Mouse (Mus musculus) gastrocnemius, adult 8-10 months (tissue): ENCODE measurements around the gene Ccdc115. TPM values are rescaled to one million over a fixed set of nuclear protein-coding genes. Genes with fewer than 3 reads are reported as not detected.
A peak's percentile ranks its signal among the peaks of the same experiment; 100 is the strongest.

Experiments
- DNase-seq, 2 experiments: peaks; one replicate each; pipeline ENCODE4 v3.0.0; 2022; ENCODE audit warnings: low spot score in 2 of 2
- total RNA-seq, 4 experiments: library from RNA; stranded (reverse); gene quantifications; 2 replicates each; pipeline ENCODE4 v1.2.4; 2022

Ccdc115 gene
- total RNA-seq: 10 to 100 TPM; 10.7 to 14.9 (median 13.7) TPM

DNA sequence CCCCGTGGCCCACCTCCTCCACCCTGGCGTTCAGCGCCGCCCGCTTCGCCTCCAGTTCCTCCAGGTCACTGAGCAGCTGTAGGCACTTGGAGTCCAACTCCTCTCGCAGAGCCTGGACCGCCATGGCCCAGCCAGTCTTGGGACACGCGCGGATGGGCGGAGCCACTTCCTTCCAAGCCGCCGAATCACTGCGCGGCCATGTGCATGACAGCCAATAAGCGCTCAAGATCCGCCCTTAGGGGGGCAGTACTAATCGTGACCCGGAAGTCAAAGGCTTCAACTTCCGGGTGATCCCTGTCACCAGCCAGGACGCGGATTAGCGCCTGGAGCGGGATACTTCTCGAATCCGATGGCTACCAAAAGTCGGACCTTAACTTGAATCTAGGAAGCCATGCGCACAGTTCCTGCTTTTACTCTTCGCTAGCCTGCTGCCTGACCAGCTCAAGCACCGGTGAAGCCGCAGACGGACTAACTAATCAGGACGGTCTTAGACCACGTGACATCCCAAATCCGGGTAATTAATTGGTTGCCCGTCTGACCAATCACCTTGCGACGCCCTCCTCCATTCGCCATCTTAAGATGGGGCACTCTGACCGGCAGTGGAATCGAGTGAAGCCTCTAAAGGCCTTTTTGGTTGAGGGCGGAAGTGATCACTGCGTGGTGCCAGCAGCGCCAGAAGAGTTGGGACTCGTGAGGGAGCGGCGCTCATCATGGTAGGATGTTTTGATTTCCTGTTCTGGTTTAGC is at the start of gene Ccdc115, which contains the start of gene Imp4:
Gene Ccdc115, minus strand, starts transcription at position 458 of the 746 bp plus-strand sequence.
Gene Imp4, plus strand, starts transcription at position 637 of the 746 bp plus-strand sequence.
- DNase-seq: peak; percentile 90 to 94

DNA sequence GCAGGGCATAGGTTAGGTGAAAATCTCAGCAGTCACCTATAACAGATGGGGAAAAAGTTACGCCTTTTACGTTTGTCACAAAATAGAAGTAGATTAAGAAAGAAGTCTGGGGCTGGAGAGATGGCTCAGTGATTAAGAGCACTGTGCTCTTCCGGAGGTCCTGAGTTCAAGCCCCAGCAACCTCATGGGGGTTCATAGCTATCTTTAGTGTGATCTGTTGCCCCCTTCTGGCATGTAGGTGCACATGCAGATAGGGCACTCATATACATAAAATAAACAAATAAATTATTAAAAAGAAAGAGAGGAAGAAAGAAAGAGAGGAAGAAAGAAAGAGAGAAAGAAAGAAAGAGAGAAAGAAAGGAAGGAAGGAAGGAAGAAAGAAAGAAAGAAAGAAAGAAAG is 47.9 kb upstream of the Ccdc115 start:
- no peak for DNase-seq

DNA sequence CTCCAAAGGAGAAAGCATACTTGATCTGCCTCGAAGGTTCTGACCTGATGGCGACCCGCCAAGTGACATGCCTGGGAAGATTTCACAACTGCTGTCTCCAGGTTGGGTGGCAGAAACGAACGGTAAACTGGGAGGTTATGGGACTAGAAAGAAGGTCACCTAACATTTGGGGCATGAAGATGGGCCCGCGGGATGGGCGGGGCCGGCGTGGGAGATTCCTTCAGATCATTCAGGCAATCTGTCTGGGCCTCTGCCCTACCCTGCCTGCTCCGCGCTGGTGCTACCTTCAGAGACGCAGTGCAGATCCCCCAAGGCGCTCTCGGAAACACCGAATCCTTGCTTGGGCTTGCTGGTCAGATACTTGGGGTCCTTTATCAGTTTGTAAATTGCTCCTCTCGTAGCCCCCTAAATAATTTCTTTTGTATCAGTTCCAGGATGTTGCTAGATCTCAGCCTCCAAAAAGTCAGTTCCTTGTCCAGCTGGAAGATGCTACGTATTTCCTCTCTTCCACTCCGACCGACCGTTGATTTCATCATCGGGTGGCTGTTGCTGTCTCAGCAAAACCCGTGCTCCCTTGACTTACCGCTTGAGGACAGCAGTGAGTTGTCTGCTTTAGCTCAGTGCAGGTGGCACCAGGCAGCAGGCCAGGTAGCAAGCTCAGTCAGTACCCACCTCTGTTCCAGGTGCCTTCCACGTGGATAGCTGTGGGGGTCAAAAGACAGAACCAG is 46.2 kb upstream of the Ccdc115 start:
- no peak for DNase-seq

DNA sequence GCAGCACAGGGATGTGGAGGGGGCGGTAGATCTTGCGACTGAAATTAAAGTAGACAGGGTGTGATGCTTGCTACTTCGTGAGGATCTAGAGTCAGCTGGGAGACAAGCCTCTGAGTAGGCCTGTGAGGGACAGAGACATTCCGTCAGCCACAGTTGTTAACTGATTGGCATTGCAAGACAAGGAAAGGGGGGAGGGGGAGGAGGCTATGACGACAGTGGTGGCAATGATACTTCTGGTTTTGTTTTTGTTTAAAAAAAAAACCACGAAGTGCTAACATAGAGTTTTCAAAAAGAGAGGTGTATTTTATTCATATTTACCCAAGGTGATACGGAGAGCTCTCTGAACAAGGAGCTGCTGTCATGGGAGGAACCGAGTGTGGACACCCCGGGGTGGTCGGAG is 45.0 kb upstream of the Ccdc115 start:
- no peak for DNase-seq

DNA sequence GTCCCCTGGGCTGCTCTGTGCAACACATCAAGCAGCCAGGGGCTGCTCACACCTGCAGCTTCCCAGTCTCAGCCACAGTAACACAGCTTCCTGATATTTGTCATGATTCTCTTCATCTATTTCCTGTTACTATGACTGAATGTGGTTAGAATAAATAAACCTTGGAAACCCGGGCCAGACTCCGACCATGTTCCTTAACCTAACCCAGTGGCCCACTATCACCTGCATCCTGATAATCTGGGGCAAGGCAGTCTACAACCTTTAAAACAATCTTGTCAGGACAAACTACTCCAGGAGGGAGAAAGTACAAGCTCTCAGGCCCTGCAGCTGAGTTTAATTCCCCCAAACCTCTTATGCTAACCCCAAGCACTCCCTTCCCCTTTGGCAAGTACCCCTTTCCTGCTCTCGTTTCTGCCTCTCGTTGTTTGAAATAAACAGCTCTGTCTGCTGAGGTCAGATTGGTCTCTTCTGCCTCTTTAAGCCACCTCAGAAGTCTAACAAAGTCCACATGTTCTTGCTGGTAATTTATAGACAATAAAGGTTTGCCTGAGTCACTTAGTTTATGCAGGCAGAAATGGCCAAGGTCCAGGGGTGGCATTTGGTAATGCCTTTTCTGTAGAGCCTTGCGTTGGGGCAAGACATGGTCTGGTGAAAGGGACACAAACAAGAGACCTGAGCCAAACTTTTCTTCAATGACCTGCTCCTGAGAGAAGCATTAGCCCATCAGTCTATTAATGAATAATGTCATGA is 42.6 kb upstream of the Ccdc115 start:
- no peak for DNase-seq

DNA sequence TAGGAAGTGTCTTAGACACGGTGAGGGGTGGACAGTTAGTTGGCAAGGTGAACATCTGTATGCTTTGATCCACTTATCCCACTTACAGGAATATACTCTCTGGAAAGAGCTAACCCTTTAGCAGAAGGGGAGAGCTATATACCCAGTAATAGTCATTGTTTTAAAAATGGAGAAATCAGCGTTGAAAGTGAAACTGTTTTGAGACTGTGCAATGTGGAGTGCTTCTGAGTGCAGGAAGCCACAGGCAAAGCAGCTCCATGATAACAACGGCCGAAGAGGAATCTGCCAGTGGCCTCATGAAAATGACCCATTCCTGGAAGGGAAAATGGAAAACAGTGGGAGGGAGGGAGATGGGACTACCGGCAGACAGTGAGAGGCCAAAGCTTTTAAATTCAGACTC is 41.3 kb upstream of the Ccdc115 start:
- DNase-seq: no peak

DNA sequence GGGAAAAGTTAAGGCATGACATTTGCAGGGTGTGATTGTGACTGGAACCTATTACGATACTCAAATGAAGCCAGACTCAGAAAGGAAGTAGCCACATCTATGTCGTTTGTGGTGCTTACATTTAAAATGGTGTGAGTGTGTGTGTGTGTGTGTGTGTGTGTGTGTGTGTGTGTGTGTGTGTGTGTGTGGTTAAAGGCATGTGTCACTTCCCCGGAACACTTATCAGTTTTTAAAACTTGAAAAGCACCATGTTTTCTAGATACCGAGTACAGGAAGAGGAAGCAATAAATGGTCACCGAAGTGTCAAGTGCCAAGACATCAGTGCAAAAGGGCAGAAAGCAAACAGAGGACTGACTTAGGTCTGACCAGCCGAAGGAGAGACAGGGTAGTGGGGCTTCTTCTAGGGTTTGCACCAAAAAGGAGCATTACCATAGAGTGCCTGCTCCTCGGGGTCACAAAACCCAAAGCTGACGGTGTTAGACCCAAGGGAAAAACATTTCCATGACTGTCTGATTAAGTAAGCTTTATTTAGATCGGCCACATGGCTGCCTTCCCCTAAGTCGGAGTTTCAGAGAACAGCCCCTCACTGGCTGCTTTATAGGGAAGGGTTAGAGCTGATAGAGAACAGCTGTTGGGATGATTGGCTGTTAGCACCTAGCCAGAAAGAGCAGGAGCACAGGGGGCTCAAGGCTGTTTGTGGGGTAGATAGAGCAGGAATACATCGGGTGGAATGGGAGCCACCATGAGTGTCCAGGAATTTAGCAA is 39.6 kb upstream of the Ccdc115 start:
- no peak for DNase-seq

DNA sequence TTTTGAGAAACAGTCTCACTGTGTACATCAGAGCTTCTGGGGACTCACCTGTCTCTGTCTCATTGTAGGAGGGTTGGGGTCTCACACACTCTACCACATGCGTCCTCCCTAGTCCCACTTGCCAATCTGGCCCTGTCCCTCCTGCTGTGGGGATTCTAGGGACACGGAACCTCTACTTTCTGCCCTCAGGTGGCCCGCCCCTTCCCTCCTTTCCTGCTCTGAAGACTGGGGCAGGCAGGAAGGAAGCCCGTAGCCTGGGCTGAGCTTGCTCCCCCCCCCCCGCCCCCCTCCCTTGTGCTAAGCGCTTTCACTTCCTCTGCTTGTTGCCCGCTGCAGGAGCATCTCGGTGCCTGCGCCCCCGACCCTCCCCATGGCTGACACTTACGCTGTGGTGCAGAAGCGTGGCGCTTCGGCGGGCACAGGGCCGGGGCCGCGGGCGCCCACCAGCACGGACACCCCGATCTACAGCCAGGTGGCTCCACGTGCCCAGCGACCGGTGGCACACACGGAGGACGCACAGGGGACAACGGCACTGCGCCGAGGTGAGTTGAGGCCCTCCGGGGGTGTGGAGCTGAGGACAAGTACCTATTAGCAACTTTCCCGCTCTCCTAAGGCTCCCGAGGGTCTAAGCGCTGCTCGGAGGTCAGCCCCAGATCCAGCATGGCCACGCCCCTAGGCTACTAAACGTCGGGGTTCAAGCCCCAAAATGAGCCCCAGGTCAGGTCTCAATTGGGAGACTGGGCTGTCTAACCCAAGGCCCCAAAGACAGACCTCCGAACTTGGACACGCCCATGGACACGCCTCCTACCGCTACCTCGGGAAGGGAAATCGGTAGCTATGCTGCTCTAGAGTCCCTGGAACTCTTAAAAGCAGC is 33.2 kb upstream of the Ccdc115 start:
- no peak for DNase-seq

DNA sequence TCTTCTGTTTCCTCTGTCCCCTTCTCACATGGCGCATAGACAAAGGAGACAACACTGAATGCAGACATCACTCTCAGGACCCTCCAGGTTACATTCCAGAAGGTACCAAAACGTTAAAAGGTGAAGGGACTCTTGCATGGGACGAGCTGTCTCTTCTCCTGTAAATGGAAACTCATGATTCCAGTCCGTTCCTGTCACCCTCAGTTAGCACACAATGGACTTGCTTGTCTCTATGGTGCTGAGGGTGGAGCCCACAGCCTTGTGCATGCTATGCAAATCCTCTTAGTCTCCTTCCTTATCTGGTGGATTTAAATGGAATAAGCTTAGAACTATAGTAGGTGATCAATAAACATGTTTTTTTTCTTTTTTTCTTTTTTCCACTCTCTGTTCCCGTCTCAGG is 30.3 kb upstream of the Ccdc115 start:
- no peak for DNase-seq

DNA sequence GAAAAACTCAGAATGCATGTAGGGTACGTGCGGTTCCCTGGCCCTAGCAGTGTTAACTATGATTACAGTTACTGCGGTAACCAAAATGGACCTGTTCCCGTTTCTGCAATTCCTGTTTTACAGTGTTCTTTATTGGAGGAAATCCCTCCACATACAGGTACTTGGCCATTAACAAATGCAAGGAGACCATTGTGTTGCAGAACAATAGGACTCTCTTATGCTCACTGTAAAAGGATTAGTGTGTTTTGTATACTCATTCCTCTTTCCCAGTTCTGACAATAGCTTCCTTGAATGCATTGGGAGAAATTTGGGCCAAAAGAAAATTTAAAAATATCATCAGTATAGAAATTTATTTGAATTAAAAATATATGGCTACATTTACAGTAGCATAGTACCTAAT is 29.0 kb upstream of the Ccdc115 start:
- DNase-seq: no peak

DNA sequence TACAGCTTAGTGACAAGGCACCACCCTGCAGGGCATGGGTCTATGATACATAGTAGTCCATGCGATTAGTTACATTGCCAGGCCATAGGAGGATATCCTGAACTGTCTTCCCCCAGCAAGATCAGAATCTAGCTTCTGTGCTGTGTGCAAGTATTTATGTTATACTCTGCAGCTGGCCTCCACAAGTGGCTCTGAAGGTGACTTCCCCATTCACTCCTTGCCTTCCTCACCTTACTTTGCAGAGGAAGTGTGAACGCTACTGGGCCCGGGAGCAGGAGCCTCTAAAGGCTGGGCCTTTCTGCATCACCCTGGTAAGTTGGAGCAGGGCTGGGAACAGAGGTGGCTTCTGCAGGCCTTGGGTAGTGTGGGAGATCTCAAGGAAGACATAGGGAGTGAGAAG is 28.6 kb upstream of the Ccdc115 start:
- no peak for DNase-seq

DNA sequence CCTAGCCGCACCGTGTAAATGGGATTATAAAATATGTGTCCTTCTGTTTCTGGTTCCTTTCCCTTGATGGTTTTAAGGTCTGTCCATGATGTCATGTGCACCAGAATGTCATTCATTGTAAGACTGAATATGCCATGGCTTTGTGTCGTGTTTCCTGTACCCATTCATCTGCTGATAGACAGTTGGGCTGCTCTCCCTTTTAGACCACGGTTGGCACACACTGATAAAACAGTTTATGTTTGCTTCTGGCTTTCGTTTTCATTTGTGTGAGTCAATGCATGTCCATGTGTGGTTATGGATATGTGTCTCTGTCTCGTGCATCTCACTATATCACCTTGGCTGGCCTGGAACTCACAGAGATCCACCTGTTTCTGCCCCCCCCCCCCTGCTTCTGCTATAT is 26.0 kb upstream of the Ccdc115 start:
- DNase-seq: no peak

DNA sequence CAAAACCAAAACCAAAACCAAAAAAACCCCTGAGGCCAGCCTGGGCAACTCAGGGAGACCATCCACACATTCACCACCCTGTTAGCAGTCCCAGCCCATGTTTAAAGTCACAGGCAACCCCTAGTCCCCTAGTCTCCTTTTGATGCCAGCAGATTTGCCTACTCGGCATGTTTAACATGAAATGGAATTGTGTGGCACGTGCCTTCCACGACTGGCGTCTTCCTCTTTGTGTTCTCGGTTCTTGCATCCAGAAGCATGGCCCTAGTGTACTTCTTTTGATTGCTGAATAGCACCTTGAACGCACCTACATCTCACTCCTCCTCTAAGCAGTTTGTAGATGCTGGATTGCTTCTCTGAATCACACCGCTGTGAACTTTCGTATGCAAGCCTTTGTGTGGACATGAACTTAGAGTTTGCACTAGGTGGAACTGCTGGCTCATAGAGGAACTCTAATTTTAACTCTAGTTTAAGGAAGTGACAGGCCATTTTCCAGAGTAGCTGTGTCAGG is 24.9 kb upstream of the Ccdc115 start:
- no peak for DNase-seq

DNA sequence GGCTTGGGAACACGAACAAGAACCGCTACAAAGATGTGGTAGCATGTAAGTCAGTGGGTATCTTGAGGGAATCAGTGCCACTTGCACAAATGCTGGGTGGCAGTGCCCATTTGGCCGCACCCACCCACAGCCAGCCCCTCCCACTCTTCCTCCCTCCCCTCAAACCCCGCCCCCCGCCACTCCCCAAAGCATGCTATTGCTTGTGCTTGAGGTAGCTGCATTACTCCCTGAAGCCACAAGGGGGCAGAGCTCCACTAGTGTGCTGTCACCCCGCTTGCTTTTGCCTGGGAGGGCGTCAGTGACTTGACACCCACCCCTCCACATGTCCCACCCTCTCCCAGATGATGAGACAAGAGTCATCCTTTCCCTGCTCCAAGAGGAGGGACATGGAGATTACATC is 23.3 kb upstream of the Ccdc115 start:
- DNase-seq: no peak

DNA sequence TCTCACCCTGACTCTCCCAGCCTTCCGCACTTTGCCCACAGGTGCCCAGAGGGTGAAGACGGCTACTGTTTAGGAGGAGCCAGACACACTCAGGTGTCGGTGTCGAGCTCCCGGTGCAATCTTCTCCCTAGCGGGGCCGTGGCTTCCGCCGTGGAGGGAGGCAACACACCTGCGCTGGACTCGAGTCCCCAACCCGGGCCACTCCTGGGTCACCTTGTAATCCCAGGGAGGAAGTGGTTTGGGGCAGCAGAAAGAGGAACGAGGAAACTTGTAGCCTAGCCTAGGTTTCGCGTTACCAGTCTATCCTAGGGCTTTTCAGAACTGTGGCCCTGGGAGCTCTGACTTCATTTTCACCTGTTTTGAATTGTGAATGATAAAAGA is 20.6 kb upstream of the Ccdc115 start:
- DNase-seq: no peak

DNA sequence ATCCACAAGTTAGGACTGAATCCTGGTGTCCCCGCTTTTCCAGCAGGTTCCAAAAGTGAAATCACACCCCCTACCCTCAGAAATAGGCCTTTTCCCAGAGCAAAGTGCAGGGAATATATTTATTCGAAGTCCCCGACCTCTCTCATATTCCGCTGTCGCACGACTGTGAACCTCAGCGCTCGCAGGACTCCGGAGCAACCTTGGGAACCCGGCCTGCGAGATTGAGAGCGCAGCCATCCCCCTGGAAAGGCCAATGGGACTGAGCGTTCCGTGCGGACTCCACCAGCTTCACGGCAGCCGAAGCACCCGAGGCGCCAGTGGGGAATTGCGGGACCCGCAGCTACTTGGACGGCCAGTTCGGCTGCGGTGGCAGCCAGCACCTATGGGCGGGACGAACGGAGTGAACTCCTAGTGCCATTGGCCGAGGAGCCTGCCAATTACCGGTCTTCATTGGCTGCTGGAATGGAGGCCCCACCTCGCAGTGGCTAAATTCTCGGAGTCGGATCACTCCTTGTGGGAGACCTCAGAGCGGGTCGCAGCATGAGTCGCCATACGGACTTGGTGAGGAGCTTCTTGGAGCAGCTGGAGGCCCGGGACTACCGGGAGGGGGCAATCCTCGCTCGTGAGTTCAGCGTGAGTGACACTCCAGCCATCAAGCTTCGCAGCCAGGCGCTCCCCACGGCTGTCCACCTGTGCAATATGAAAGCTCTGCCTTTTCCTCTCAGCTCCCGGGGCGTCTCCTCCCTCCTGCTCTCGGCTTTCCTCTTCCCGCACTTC is 20.0 kb upstream of the Ccdc115 start, which contains the start of gene Ptpn18:
Gene Ptpn18, plus strand, starts transcription at position 479 of the 777 bp plus-strand sequence.
- peak; percentile 75 to 79 for DNase-seq

DNA sequence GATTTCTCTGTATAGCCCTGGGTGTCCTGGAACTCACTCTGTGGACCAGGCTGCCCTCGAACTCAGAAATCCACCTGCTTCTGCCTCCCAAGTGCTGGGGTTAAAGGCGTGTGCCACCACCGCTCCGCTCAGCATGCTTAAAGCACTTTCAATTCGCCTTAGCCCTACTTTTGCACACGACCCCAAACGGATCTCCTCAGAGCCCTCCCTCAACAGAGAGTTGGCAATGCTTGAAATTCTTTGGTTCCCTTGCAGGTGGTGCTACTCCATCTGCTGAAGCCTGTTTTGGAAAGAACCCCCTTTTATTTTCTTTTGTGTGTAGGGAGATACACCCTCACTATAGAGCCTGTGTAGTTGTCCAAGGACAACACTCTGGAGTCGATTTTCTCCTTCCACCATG is 19.0 kb upstream of the Ccdc115 start:
- no peak for DNase-seq

DNA sequence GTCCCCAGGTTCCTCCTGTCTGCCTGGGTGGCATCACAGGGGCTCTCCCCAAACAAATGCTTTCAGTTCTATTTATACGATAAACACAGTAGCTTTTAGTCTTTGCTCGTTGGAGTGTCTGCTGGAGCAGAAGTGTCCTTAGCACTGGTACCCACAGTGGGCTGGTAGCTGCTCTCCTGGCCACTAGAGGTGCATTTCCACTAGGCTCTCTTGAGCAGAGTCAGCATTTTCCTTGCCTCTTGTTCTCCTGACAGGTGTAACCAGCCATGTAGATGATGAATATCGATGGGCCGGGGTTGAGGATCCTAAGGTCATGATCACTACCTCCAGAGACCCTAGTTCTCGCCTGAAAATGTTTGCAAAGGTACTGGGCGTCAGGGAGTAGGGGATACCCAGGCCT is 3.7 kb upstream of the Ccdc115 start:
- no peak for DNase-seq

DNA sequence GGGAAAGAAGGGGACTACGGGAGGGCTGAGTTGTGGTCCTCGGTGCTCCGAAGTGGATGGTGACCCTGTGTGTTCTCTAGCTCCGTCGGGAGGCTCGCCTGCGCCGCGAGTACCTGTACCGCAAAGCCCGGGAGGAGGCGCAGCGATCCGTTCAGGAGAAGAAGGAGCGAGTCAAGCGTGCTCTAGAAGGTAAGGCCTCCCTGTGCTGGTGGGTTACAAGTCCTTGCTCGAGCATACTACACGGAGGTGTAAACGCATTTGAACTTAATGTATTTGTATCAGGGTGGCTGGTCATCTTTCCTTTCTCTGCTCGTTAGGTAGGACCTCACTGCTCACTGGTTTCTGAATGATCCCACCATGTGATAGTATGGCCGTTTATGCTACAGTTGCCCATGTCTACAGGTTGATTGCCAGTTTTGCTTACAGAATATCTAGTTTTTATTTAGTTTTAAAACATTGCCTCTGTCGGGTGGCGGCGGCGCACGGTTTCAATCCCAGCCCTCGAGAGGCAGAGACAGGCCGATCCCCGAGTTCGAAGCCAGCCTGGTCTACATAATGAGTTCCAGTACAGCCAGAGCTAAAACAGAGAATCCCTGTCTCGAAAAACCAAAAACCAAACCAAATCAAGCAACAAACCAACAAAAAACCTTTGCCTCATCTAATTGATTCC is 624 bp upstream of the Ccdc115 start:
- no peak for DNase-seq
